Mouse (Mus musculus) cerebellum, adult 18-20 months (tissue): ENCODE data around the gene Arhgap1.
A peak's percentile ranks its signal among the peaks of the same experiment; 100 is the strongest.

Experiments
- DNase-seq, 2 experiments: peaks; one replicate each; pipeline ENCODE4 v3.0.0; 2021

Arhgap1 gene

GRCm38 (mm10) chr2:91649152-91649551 lies 508 bp upstream of the Arhgap1 start:
- peak in 1 of 2 experiments; percentile 30 for DNase-seq

GRCm38 (mm10) chr2:91650360-91650995 lies 818 bp downstream of the Arhgap1 start:
- no peak for DNase-seq

GRCm38 (mm10) chr2:91651458-91652258 lies 2.0 kb downstream of the Arhgap1 start:
- DNase-seq: no peak

GRCm38 (mm10) chr2:91652863-91653262 lies 3.2 kb downstream of the Arhgap1 start:
- DNase-seq: no peak

- DNase-seq: no peak
Observed at GRCm38 (mm10) chr2:91655388-91655787, 5.7 kb downstream of the Arhgap1 start.

GRCm38 (mm10) chr2:91655827-91656226 lies 6.2 kb downstream of the Arhgap1 start:
- no peak for DNase-seq

GRCm38 (mm10) chr2:91656774-91657173 lies 7.1 kb downstream of the Arhgap1 start:
- no peak for DNase-seq

GRCm38 (mm10) chr2:91659657-91660056 lies 10.0 kb downstream of the Arhgap1 start:
- DNase-seq: no peak

GRCm38 (mm10) chr2:91660981-91661380 lies 11.3 kb downstream of the Arhgap1 start:
- no peak for DNase-seq

- no peak for DNase-seq
Observed at GRCm38 (mm10) chr2:91664780-91665179, 15.1 kb downstream of the Arhgap1 start.

GRCm38 (mm10) chr2:91666386-91666910 lies 16.8 kb downstream of the Arhgap1 start:
- no peak for DNase-seq

GRCm38 (mm10) chr2:91667747-91668146 lies 18.1 kb downstream of the Arhgap1 start:
- DNase-seq: no peak

GRCm38 (mm10) chr2:91669326-91669725 lies 19.7 kb downstream of the Arhgap1 start:
- DNase-seq: no peak

- DNase-seq: no peak
Observed at GRCm38 (mm10) chr2:91670038-91670437, 20.4 kb downstream of the Arhgap1 start.

GRCm38 (mm10) chr2:91673587-91673986 lies 23.9 kb downstream of the Arhgap1 start:
- DNase-seq: no peak

GRCm38 (mm10) chr2:91674895-91675294 lies 25.2 kb downstream of the Arhgap1 start:
- no peak for DNase-seq

GRCm38 (mm10) chr2:91676420-91676819 lies 26.8 kb downstream of the Arhgap1 start:
- no peak for DNase-seq

- DNase-seq: no peak
Observed at GRCm38 (mm10) chr2:91676961-91677360, 27.3 kb downstream of the Arhgap1 start.

- peak; percentile 44 to 59 for DNase-seq
Observed at GRCm38 (mm10) chr2:91682850-91683249, 33.2 kb downstream of the Arhgap1 start.

- DNase-seq: peak; percentile 28 to 34
Observed at GRCm38 (mm10) chr2:91683919-91684318, 34.3 kb downstream of the Arhgap1 start.

GRCm38 (mm10) chr2:91689452-91689851 lies 39.8 kb downstream of the Arhgap1 start:
- peak in 1 of 2 experiments; percentile 25 for DNase-seq

GRCm38 (mm10) chr2:91695436-91696224 lies 46.0 kb downstream of the Arhgap1 start:
- DNase-seq: no peak

- DNase-seq: no peak
Observed at GRCm38 (mm10) chr2:91696225-91696590, 46.5 kb downstream of the Arhgap1 start.
